Mouse (Mus musculus) left cerebral cortex, adult 2 months (tissue): ENCODE measurements around the gene Plk5. TPM values are rescaled to one million over a fixed set of nuclear protein-coding genes. Genes with fewer than 3 reads are reported as not detected.

Experiments used
- DNase-seq, 2 experiments: peaks; one replicate each; pipeline ENCODE4 v3.0.0; 2021 to 2022; ENCODE audit warnings: low spot score in 2 of 2, mixed read lengths in 1 of 2; ENCODE audit errors: extremely low spot score in 1 of 2
- H3K27ac ChIP-seq: fragments of 200-600 bp; 2 replicates; pipeline ENCODE4 v1.8.1; 2022
- H3K4me3 ChIP-seq: fragments of 200-600 bp; 2 replicates; pipeline ENCODE4 v1.8.1; 2022
- CTCF ChIP-seq: fragments of 200-600 bp; IDR thresholded peaks from 2 replicates; pipeline ENCODE4 v1.8.1; 2022; ENCODE audit warnings: antibody characterized with exemption, mild to moderate bottlenecking, moderate library complexity
- intact Hi-C: fragments of 180-260 bp; cut with DNase I; formaldehyde crosslinking; loops from one replicate; pipeline ENCODE4 v1.15.1; 2025
- total RNA-seq, 2 experiments: library from RNA; stranded (reverse); gene quantifications; 2 replicates each; pipeline ENCODE4 v1.2.3; 2021

The Plk5 gene
- total RNA-seq, 2 experiments from 2014 or later = 27.3 to 37.9 TPM

- H3K4me3 ChIP-seq = no peak overlapping the region
- H3K27ac ChIP-seq = no peak overlapping the region
- intact Hi-C loops = no loop called here
- TF ChIP-seq CTCF = no peak
- DNase-seq = no peak
Observed at GRCm38 (mm10) chr10:80321670-80322581, 34.3 kb upstream of the Plk5 start.

- no peak; the same call in 1 of the 2 replicates for TF ChIP-seq CTCF
- intact Hi-C loops = no loop called here
- peak in 1 of 2 experiments; percentile 31 for DNase-seq
- H3K27ac ChIP-seq = peak overlapping the region; percentile 69
- H3K4me3 ChIP-seq = peak overlapping the region; percentile 63
Observed at GRCm38 (mm10) chr10:80322811-80323211, 33.4 kb upstream of the Plk5 start.

- DNase-seq = peak in 1 of 2 experiments; percentile 58
- TF ChIP-seq CTCF = no peak
Observed at GRCm38 (mm10) chr10:80323261-80324119, 32.8 kb upstream of the Plk5 start.

GRCm38 (mm10) chr10:80324120-80325037 is 31.9 kb upstream of the Plk5 start:
- no peak for DNase-seq
- intact Hi-C loops = no loop called here
- H3K4me3 ChIP-seq = no peak overlapping the region

More at GRCm38 (mm10) chr10:80323261-80324119, 32.8 kb upstream of the Plk5 start:
- Histone ChIP-seq H3K27ac (peak overlapping the region; percentile 69), H3K4me3 (peak overlapping the region; percentile 63)
- intact Hi-C loops = no loop called here

GRCm38 (mm10) chr10:80325045-80325444 is 31.2 kb upstream of the Plk5 start:
- DNase-seq = no peak
- Histone ChIP-seq H3K4me3 (no peak overlapping the region), H3K27ac (no peak overlapping the region)
- TF ChIP-seq CTCF = no peak
- intact Hi-C loops = no loop called here

More at GRCm38 (mm10) chr10:80324120-80325037, 31.9 kb upstream of the Plk5 start:
- TF ChIP-seq CTCF = no peak
- H3K27ac ChIP-seq = no peak overlapping the region

- intact Hi-C loops = no loop called here
- Histone ChIP-seq H3K4me3 (peak within 1 kb of the TSS; percentile 58), H3K27ac (0 out of 2 replicates have a peak within 1 kb of the TSS, but pooled peaks have one; percentile 33)
- no peak for TF ChIP-seq CTCF
- DNase-seq = peak; percentile 88 to 94
Observed at GRCm38 (mm10) chr10:80329273-80330081, 26.8 kb upstream of the Plk5 start, which contains the start of the genes Pcsk4 and Reep6. Gene Pcsk4 (minus strand): TSS chr10:80329498. Gene Reep6 (plus strand): TSS chr10:80329953.

GRCm38 (mm10) chr10:80330084-80330483 is 26.2 kb upstream of the Plk5 start:
- TF ChIP-seq CTCF = no peak
- intact Hi-C loops = no loop called here
- DNase-seq = no peak
- H3K4me3 ChIP-seq = peak overlapping the region; percentile 58
- H3K27ac ChIP-seq = no peak overlapping the region

GRCm38 (mm10) chr10:80330888-80331287 is 25.4 kb upstream of the Plk5 start:
- intact Hi-C loops = no loop called here
- no peak overlapping the region for H3K4me3 ChIP-seq
- TF ChIP-seq CTCF = no peak

GRCm38 (mm10) chr10:80331636-80332524 is 24.4 kb upstream of the Plk5 start:
- no peak overlapping the region for H3K27ac ChIP-seq
- no peak overlapping the region for H3K4me3 ChIP-seq
- TF ChIP-seq CTCF = no peak
- intact Hi-C loops = no loop called here
- no peak for DNase-seq

More at GRCm38 (mm10) chr10:80330888-80331287, 25.4 kb upstream of the Plk5 start:
- H3K27ac ChIP-seq = no peak overlapping the region
- no peak for DNase-seq
